Mouse (Mus musculus): ENCODE results near the gene Ern1.
"Not testable (repeated sequence)": the region's sequence is repeated elsewhere in the genome, so short reads cannot be mapped to it uniquely, and the experiment has no call there.

The Ern1 gene

DNA sequence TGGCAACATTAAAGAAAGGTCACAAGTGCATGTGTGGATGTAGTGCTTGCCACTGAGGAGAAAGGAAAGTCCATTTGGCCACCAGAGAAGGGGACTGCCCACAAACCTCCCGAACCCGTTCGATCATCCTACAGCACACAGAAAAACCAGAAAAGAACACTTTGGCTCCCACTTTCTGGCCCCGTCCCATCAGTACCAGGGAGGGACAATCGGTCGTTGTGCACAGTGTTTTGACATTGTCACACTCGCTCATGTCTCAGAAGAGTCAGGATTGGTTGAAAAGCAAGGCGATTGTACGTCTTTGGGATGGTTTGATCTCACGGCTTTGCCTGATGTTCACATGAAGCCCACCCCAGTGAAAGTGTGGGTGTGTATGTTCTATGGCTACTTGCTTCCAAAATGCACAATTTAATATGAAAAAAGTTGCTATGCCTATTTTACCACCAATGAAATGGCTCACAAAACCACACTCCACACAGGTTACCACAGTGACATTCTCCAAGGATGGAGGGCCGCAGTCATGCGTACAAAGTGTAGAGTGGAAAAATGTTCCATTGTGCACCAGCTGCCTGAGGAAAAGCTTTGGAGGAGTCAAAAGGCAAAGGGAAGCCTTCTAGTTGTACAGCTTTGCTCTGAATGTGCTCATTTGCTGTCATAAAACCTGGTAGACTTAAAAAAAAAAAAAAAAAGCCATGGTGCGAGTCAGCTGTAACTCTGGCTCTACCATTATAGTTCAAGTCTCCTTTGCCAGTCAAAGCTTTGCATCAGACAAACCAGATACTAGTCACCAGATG, 15.2 kb upstream of the Ern1 start:
- no peak for DNase-seq

GRCm38 (mm10) chr11:106502159-106502505, 14.5 kb upstream of the Ern1 start:
- no peak for DNase-seq

- DNase-seq = peak; percentile 56 to 67
These were observed 13.9 kb upstream of the Ern1 start for GRCm38 (mm10) chr11:106501308-106502158.

DNA sequence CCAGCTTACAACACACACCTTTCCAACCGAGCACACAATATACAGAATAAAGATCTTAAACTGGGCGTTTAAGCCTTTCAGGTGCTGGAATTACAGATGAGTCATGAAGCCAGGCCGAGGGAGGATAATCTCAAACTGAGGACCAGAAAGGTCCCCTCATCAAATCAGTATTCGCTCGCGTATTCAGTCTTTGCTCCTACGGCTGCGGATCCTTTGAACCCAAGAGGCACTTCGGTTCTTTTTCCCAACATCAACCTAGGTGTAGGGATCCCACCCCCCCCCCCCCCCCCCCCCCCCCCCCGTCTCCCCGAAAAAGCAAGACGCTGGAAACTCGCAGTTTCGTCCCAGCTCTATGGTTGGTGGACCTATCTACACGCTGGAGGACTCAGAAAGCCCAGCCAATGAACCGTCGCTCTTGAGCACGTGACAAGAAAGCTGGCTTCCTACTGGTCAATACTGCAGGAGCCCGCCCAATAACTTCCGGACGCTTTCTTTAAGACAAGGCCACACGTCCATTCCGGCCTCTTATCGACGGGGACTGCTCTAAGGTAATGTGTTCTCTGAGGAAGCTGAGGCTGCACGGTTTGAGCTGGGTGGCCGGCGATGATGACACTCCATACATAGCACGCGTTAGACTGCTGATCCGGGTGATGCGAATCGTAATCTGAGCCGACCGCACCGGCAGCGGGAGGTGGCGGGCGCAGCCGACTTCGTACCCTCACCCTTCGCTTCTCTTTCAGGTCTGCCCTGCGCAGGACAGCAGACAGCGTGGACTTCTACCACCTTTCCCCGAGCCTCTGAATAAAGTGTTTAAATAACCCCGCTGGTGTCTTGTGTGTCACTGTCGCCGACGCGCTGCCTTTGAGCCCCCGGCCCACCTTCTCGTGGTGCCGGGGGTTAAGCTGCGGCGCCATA, 13.0 kb upstream of the Ern1 start:
- DNase-seq = peak; percentile 91 to 96

GRCm38 (mm10) chr11:106498739-106499379, 11.2 kb upstream of the Ern1 start:
- no peak for DNase-seq

DNA sequence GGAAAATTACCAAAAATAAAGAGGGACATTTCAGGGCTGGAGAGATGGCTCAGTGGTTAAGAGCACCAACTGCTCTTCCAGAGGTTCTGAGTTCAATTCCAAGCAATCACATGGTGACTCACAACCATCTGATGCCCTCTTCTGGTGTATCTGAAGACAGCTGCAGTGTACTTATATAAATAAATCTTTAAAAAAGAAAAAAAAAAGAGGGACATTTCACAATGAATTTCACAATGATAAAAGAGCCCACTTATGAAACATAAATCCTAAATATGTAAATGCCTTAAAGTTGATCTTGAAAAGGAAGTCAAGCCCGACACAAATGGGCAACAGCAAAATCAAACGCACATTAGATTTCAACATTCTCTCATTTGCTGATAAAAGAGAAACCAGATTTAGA, 10.3 kb upstream of the Ern1 start:
- no peak for DNase-seq

DNA sequence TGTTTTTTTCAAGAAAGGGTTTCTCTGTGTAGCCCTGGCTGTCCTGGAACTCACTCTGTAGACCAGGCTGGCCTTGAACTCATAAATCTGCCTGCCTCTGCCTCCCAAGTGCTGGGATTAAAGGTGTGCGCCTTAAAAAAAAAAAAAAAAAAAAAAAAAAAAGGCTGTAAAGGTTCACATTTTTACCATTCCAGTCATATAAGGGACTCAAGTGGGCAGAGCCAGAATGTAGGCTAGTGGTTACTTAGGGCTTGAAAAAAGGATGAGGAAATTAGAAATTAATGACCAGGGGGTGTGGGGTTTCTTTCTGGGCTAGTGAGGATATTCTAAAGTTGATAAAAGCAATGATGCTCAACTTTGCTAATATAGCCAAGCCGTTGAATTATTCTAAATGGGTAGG, 9.4 kb upstream of the Ern1 start:
- DNase-seq = not testable (repeated sequence)

GRCm38 (mm10) chr11:106492984-106493669, 5.5 kb upstream of the Ern1 start:
- no peak for DNase-seq

GRCm38 (mm10) chr11:106491393-106491792, 3.7 kb upstream of the Ern1 start:
- DNase-seq = peak; percentile 54 to 55

- DNase-seq = not testable (repeated sequence)
These were observed 2.9 kb upstream of the Ern1 start for GRCm38 (mm10) chr11:106490600-106490999.

DNA sequence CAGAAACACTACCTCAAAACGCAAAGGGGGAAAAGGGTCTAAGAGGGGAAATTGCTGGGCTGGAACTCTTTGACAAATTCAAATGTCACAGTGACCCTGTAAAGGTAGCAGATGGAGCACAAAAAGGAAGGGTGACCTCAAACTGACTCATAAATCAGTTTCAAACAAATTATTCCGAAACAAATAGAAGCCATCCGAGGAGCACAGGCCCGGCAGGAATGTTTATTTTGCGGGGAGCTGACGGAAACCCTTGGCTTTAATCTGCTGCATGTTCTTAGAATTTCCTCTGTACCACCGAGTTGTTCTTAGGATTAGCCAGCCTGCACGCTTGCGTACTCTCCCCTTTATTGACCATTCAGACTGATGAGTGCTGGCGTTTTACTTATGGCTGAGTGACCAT, 2.4 kb upstream of the Ern1 start:
- DNase-seq = no peak

DNA sequence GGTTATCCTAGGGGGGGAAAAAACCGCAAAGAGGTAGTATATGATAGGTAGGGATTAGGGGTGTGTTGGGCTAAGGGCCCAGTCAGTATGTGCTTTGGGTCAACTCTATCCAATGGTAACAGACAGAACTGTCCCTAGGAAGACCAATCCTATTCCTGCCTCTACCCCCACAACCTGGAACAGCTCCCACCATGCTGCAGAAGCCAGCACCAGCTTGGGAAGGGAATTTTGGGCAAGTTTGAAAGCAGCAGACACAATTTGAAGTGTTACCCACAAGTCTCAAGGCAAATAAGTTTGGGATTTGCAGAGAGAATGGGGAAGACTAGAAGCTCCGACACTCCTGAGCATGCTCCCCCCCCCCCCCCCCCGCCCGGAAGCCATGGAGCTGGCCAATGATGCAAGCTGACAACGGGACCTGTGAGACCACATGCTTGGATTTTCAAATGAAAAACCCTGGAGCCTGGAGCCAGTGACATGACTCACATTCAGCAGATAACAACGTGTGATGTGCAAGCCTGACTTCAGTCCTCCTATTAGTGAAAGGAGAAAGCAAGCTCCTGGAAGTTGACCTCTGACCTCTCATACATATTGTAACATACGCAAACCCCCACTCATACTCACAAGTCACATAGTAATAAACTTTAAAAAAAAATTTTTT, 1.5 kb upstream of the Ern1 start:
- no peak for DNase-seq

- DNase-seq = no peak
These were observed 492 bp upstream of the Ern1 start for GRCm38 (mm10) chr11:106488126-106488561.

DNA sequence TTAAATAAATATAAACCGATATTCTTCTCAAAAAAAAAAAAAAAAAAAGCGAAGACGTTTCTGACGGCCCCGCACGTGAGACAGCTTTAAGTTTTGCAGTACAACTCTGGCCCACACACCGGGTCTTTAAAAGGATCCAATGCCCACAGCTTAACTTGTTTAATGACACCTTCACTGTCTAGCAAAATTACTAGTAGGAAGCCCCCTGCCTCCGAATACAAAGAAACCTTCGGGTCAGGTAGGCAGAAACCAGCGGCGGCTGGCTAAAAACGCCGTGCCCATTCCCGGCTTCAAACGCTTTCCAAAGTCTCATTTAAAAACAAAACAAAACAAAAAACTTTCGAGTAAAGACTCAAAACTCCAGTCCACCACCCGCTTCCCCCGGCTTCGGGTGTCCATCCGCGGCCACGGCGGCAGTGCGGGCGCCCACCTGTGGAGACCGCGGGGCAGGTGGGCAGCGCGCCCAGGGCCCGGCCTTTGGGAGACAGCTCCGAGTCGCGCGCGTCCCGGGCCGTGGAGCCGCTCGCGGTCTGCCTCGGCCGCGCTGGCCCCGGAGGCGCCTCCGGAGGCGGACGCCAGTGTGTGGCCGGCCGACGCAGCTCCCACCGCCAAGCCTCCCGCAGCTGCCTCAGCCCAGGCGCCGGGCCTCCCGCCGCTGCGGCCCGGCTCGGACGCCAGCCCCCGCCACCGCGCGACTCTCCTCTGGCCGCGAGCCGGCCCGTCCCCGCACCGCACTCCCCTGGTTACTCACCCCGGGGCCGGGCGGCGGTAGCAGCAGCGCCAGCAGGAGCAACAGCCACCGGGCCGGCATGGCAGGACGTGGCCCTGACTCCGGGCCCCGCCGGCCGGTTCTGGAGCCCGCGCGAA, 553 bp downstream of the Ern1 start:
- DNase-seq = peak in 1 of 2 experiments; percentile 74

- no peak for DNase-seq
These were observed 1.4 kb downstream of the Ern1 start for GRCm38 (mm10) chr11:106486042-106486865.

DNA sequence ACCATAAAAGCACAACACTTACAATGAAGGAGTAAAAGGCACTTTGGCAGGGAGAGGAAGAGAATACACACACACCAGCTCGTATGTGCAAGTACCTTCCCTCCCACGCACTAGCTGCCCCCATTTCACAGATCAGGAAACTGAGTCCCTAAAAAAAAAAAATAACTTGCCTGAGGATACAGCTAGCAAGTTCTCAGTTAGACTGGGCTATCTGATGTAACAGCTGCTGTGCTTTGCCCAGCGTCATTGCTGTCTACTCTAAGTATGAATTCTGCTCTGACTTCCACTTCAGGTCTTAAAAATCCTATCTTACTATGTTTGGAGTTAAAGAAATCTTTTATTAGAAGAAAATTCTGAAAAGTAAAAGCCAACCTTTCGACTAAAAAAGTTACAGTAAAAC, 2.0 kb downstream of the Ern1 start:
- no peak for DNase-seq

DNA sequence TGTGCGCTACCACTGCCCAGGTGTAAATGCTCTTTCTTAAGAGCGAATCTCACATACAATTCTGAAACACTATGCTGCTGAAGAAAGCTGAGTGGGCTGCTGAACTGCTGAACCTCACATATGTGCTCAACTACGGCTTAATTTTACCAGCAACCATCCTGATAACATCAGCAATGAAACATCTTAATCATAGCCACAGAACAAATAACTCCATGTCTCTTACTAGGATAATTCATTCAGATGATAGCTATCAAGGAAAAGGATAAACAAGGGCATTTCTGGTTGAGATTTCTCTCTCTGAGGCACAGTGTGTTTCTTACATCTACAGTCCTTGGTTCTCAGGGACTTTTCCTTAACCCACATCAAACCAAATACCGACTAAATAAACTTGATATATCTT, 2.8 kb downstream of the Ern1 start:
- no peak for DNase-seq

DNA sequence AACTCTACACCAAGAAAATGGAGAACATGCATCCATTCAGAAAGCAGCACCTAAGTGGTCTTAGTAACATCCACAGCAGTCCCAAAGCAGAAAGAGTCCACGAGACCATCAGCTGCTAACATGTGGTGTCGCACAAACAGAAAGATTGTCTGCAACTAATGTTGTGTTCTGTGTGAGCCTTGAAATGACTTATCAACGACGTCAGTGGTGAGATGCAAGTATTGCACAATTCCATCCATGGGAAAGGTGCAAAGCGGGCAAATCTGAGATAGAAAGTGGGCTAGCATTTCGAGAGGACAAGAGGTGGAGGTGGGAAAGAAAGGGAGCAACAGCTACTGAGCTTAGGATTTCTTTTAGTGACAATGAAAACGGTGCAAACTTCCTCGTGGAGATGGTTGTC, 4.8 kb downstream of the Ern1 start:
- no peak for DNase-seq

DNA sequence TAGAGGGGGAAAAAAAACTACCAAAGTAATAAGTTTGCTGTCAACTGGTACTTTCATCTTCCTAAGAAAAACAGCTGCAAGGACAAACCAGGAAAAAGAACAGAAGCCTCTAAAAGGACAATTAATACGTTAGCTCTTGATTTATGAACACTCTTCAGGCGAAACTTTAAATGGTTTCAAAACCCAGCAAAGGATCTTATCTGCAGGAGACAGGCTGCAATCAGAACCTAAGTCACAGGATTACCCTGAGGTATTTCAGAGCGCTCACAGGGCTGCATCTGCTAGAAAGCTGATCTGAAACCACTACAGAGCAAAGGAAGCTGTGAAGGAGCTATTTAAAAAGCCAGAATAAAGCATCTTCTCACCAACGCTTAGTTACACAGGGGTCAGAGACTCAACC, 6.0 kb downstream of the Ern1 start:
- DNase-seq = no peak

DNA sequence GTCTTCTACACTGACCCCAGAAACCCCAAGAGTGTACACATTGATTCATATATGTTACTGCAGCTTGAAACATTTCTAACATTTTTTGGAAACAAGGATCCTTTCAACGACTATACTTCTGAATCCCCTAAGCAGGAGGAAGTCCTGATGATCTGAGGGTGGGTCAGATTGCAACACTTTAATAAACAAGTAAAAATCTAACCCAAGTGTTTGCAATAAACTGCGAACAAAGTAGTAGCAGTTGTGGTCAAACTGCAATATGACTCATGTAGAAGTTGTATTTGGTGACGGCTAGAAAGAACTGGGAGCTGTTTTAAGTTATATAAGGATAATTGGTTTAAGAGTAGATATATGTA, 7.1 kb downstream of the Ern1 start:
- DNase-seq = no peak

Measured in cerebellum, adult 18-20 months (tissue).